Mouse (Mus musculus): ENCODE measurements around the gene Trim68. TPM values are rescaled to one million over a fixed set of nuclear protein-coding genes. Genes with fewer than 3 reads are reported as not detected.
"Not testable (repeated sequence)": the region's sequence is repeated elsewhere in the genome, so short reads cannot be mapped to it uniquely, and the experiment has no call there.

Gene Trim68
- polyA plus RNA-seq, 1 experiment from 2014 or later = 8.1 TPM

DNA sequence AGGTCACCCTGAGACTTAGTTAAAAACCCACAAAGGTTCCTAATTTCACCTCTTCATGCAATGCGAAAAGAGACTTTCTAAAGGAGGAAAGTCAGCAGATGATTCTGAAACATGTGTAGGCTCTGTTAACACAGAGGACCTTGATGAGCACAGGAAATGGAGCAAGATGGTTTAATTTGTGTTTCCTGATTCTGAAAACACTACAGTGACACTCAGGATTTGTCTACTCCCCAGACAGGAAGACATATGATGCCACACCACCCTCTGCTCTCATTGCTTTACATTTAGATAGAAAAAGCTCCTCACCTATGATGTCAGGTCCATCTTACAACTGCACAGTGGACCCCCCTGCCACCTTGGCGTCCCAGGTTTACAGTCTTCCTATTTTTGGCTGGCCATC is 10.9 kb downstream of the Trim68 start:
- H3K36me3 ChIP-seq (ENCODE audit: control insufficient read depth, insufficient read depth, low read length) = no peaks in the 10 kb centered on the region
- H3K4me1 ChIP-seq (ENCODE audit: control insufficient read depth, insufficient read depth, low read length) = no peaks in the 10 kb centered on the region
- WGBS = 84% methylated on average over 2 of the region's 2 CpGs
- H3K4me2 ChIP-seq (ENCODE audit: low read length) = no peak overlapping the region
- H3K9me3 ChIP-seq (ENCODE audit: control insufficient read depth, low read length) = no peaks in the 10 kb centered on the region
- no peak overlapping the region for H3K27ac ChIP-seq (replicated peaks; ENCODE audit: low read depth, low read length)
- no peak for DNase-seq
- H3K27me3 ChIP-seq (ENCODE audit: control insufficient read depth, insufficient read depth, low read length) = no peaks in the 10 kb centered on the region
- H3K9ac ChIP-seq (replicated peaks; ENCODE audit: low read length) = no peak overlapping the region
- no peak overlapping the region for H3K4me3 ChIP-seq (replicated peaks; ENCODE audit: low read depth, low read length)
- ATAC-seq (ENCODE audit: low FRiP score, low TSS enrichment) = no peak

DNA sequence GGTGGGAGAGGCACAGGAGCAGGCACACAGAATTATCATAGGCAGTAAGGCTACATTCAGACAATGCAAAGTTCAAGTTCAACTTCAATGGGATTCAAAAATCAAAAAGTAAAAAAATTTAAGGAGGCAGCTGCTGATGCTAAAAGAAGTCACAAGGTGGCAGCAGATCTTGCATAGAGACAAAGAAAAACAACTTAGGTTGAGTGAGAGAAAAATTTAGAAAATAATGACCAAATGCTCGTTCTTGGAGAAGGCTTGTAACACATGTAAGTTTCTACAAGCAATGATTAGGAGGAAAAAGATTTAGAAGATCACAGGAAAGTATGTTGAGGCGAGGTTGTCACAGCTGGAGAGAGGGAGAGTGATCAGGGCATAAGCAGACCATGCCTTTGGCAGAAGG is 21.7 kb downstream of the Trim68 start:
- ATAC-seq (ENCODE audit: low FRiP score, low TSS enrichment) (no peak), DNase-seq (peak; percentile 66)
- Histone ChIP-seq H3K9me3 (ENCODE audit: control insufficient read depth, low read length) (no peaks in the 10 kb centered on the region), H3K4me3 (replicated peaks; ENCODE audit: low read depth, low read length) (no peak overlapping the region), H3K4me1 (ENCODE audit: control insufficient read depth, insufficient read depth, low read length) (no peaks in the 10 kb centered on the region), H3K4me2 (ENCODE audit: low read length) (no peak overlapping the region), H3K27ac (replicated peaks; ENCODE audit: low read depth, low read length) (no peak overlapping the region), H3K36me3 (ENCODE audit: control insufficient read depth, insufficient read depth, low read length) (no peaks in the 10 kb centered on the region), H3K9ac (replicated peaks; ENCODE audit: low read length) (no peak overlapping the region), H3K27me3 (ENCODE audit: control insufficient read depth, insufficient read depth, low read length) (no peaks in the 10 kb centered on the region)
- 45% methylated on average over 2 of the region's 2 CpGs for WGBS

DNA sequence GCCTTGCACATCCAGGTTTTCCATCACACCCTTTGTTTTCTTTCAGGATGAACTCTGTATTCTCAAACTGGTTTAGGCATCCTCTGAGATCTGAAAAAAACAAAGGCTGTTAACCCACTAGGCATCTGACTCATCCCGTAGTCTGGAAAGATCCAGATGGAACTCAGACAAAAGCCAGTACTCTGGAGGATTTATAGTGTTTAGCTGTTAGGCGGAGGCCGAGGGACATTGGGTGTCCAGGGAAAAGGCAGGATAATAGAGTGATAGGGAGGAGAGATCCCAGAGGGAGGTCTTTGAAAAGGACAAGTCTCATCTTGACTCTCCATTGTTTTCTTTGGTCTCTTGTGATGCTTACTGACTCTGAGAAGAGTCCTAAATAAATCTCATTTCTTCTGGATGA is 22.5 kb downstream of the Trim68 start, which contains the start of gene Olfr556:
Gene Olfr556, plus strand, starts transcription at position 301 of the 400 bp plus-strand sequence.
- Histone ChIP-seq H3K4me1 (ENCODE audit: control insufficient read depth, insufficient read depth, low read length) (no peaks in the 10 kb centered on the region), H3K9me3 (ENCODE audit: control insufficient read depth, low read length) (no peaks in the 10 kb centered on the region), H3K27me3 (ENCODE audit: control insufficient read depth, insufficient read depth, low read length) (no peaks in the 10 kb centered on the region), H3K4me3 (replicated peaks; ENCODE audit: low read depth, low read length) (no peak within 1 kb of the TSS), H3K36me3 (ENCODE audit: control insufficient read depth, insufficient read depth, low read length) (no peaks in the 10 kb centered on the region), H3K27ac (replicated peaks; ENCODE audit: low read depth, low read length) (no peak within 1 kb of the TSS), H3K9ac (replicated peaks; ENCODE audit: low read length) (no peak within 1 kb of the TSS), H3K4me2 (ENCODE audit: low read length) (no peak within 1 kb of the TSS)
- WGBS = 32% methylated on average over 3 of the region's 3 CpGs
- ATAC-seq (ENCODE audit: low FRiP score, low TSS enrichment) (no peak), DNase-seq (no peak)

DNA sequence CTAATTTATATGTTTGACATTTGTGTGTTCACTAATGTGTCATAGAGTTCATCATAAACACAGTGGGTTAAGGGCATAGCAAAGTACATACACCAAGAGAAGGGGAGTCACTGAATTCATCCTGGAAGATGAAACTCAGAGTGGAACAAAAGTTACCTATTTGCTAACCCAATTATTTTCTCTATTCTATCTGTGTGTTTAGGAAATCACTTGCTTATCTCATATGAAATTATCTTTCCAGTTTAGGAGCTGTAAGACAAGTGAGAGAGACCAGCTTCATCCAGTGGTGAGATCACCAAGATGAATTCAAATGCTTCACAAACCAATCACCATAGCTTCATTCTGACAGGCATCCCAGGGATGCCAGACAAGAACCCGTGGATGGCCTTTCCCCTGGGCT is 28.6 kb downstream of the Trim68 start, which contains the start of gene Olfr555:
Gene Olfr555, plus strand, starts transcription at position 301 of the 400 bp plus-strand sequence.
- no peaks in the 10 kb centered on the region for H3K27me3 ChIP-seq (ENCODE audit: control insufficient read depth, insufficient read depth, low read length)
- no peaks in the 10 kb centered on the region for H3K4me1 ChIP-seq (ENCODE audit: control insufficient read depth, insufficient read depth, low read length)
- no peak within 1 kb of the TSS for H3K27ac ChIP-seq (replicated peaks; ENCODE audit: low read depth, low read length)
- H3K36me3 ChIP-seq (ENCODE audit: control insufficient read depth, insufficient read depth, low read length) = no peaks in the 10 kb centered on the region
- WGBS = 73% methylated on average over 1 of the region's 1 CpGs
- ATAC-seq (ENCODE audit: low FRiP score, low TSS enrichment) = no peak
- no peak within 1 kb of the TSS for H3K4me2 ChIP-seq (ENCODE audit: low read length)
- H3K4me3 ChIP-seq (replicated peaks; ENCODE audit: low read depth, low read length) = no peak within 1 kb of the TSS
- no peaks in the 10 kb centered on the region for H3K9me3 ChIP-seq (ENCODE audit: control insufficient read depth, low read length)
- H3K9ac ChIP-seq (replicated peaks; ENCODE audit: low read length) = no peak within 1 kb of the TSS
- no peak for DNase-seq

DNA sequence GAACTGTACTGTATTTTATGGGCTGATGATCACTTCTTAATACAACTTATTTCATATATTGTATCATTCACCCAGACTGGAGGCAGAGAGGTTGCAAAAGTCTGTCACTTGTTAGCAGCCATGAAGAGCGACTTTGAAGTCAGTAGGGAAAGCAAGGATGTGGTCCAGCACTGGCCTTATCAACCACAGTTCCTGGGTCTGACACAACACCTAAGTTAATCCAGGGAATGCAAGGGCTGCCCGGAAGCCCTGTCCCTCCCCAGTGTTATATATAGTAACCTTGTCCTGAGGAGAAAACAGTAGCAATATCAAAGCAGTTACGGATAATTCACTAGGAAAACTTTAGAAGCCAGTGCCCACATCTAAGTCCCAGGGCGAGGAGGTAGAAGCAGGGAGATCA is 42.2 kb downstream of the Trim68 start:
- WGBS = 85% methylated on average over 4 of the region's 4 CpGs
- H3K36me3 ChIP-seq (ENCODE audit: control insufficient read depth, insufficient read depth, low read length); H3K4me1 ChIP-seq (ENCODE audit: control insufficient read depth, insufficient read depth, low read length); H3K9ac ChIP-seq (replicated peaks; ENCODE audit: low read length); ATAC-seq (ENCODE audit: low FRiP score, low TSS enrichment); H3K9me3 ChIP-seq (ENCODE audit: control insufficient read depth, low read length); H3K4me3 ChIP-seq (replicated peaks; ENCODE audit: low read depth, low read length); H3K27me3 ChIP-seq (ENCODE audit: control insufficient read depth, insufficient read depth, low read length); DNase-seq; H3K27ac ChIP-seq (replicated peaks; ENCODE audit: low read depth, low read length); H3K4me2 ChIP-seq (ENCODE audit: low read length): not testable (repeated sequence)

DNA sequence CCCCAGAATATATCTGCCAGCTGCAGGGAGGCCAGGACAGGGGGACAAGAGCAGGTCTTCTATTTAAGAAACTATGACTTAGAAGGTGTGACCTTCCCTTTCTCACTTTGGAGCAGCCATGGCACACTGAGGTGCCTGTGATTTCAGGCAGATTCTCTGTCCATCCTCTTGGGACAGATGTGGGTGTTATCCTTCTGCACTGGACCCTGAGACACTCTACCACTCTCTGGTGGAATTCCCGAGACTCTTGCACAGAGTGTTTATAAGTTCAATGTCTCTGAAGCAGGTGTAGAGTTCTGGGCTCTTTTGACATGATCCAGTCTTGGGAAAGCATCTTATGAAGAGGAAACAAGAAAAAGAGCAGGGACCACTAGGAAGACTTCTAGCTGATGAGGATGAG is 49.0 kb downstream of the Trim68 start, which contains the start of gene Olfr554:
Gene Olfr554, plus strand, starts transcription at position 301 of the 400 bp plus-strand sequence.
- Histone ChIP-seq H3K4me3 (replicated peaks; ENCODE audit: low read depth, low read length) (no peak within 1 kb of the TSS), H3K36me3 (ENCODE audit: control insufficient read depth, insufficient read depth, low read length) (no peaks in the 10 kb centered on the region), H3K27me3 (ENCODE audit: control insufficient read depth, insufficient read depth, low read length) (no peaks in the 10 kb centered on the region), H3K4me1 (ENCODE audit: control insufficient read depth, insufficient read depth, low read length) (no peaks in the 10 kb centered on the region), H3K4me2 (ENCODE audit: low read length) (no peak within 1 kb of the TSS), H3K9ac (replicated peaks; ENCODE audit: low read length) (no peak within 1 kb of the TSS), H3K27ac (replicated peaks; ENCODE audit: low read depth, low read length) (no peak within 1 kb of the TSS), H3K9me3 (ENCODE audit: control insufficient read depth, low read length) (no peaks in the 10 kb centered on the region)
- 84% methylated on average over 1 of the region's 1 CpGs for WGBS
- DNase-seq = no peak
- no peak for ATAC-seq (ENCODE audit: low FRiP score, low TSS enrichment)

DNA sequence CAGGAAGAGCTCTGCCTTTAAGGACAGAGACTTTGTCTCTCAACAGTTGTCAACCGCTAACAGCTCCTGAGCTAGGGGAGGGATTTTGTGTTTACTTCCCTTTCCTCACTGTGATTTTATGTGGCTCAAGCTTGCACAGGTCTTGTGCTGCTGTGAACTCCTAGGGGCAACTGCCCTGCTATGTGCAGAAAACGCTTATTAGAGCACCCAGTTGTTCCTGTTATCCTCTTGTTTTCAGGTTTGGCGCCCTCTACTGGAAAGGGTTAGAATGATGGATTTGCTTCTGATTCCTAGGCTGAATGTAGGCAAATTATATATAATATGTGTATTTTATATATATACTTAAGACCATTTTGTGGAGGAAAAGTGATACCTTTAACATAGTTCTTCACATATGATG is 50.5 kb downstream of the Trim68 start:
- WGBS = 29% methylated on average over 3 of the region's 3 CpGs
- Histone ChIP-seq H3K27ac (replicated peaks; ENCODE audit: low read depth, low read length) (no peak overlapping the region), H3K4me1 (ENCODE audit: control insufficient read depth, insufficient read depth, low read length) (no peaks in the 10 kb centered on the region), H3K27me3 (ENCODE audit: control insufficient read depth, insufficient read depth, low read length) (no peaks in the 10 kb centered on the region), H3K4me2 (ENCODE audit: low read length) (no peak overlapping the region), H3K9ac (replicated peaks; ENCODE audit: low read length) (no peak overlapping the region), H3K9me3 (ENCODE audit: control insufficient read depth, low read length) (no peaks in the 10 kb centered on the region), H3K4me3 (replicated peaks; ENCODE audit: low read depth, low read length) (no peak overlapping the region), H3K36me3 (ENCODE audit: control insufficient read depth, insufficient read depth, low read length) (no peaks in the 10 kb centered on the region)
- DNase-seq (peak; percentile 56), ATAC-seq (ENCODE audit: low FRiP score, low TSS enrichment) (no peak)

Other genes with a start within 250 kb of the Trim68 start
- 36.2 and 65.9 TPM in 2 replicates for gene Rrm1, start 245.6 kb downstream of the Trim68 start, polyA plus RNA-seq (2014; fragmentation: Nextera tagmentation; extraction: Ambion mirVana)
- gene Olfr543, start 205.6 kb downstream of the Trim68 start, polyA plus RNA-seq (2014; fragmentation: Nextera tagmentation; extraction: Ambion mirVana) = 0.61 and 0.74 TPM in 2 replicates
- gene Olfr544, start 199.0 kb downstream of the Trim68 start, polyA plus RNA-seq (2014; fragmentation: Nextera tagmentation; extraction: Ambion mirVana) = 0.14 and 0.22 TPM in 2 replicates
- 0.20 TPM in 1 of 2 replicates, not detected in the other for gene Olfr545, start 187.8 kb downstream of the Trim68 start, polyA plus RNA-seq (2014; fragmentation: Nextera tagmentation; extraction: Ambion mirVana)
- not detected in 2 replicates for gene Olfr547, start 152.6 kb downstream of the Trim68 start, polyA plus RNA-seq (2014; fragmentation: Nextera tagmentation; extraction: Ambion mirVana)
- not detected in 2 replicates for gene Olfr548-ps1, start 146.4 kb downstream of the Trim68 start, polyA plus RNA-seq (2014; fragmentation: Nextera tagmentation; extraction: Ambion mirVana)
- not detected in 2 replicates for gene Olfr549, start 137.5 kb downstream of the Trim68 start, polyA plus RNA-seq (2014; fragmentation: Nextera tagmentation; extraction: Ambion mirVana)
- 0.61 TPM in 1 of 2 replicates, not detected in the other for gene Trim21, start 121.8 kb downstream of the Trim68 start, polyA plus RNA-seq (2014; fragmentation: Nextera tagmentation; extraction: Ambion mirVana)
- not detected in 2 replicates for gene Olfr550, start 115.9 kb downstream of the Trim68 start, polyA plus RNA-seq (2014; fragmentation: Nextera tagmentation; extraction: Ambion mirVana)
- not detected in 2 replicates for gene Olfr551, start 95.4 kb downstream of the Trim68 start, polyA plus RNA-seq (2014; fragmentation: Nextera tagmentation; extraction: Ambion mirVana)
- not detected in 2 replicates for gene Olfr552, start 89.6 kb downstream of the Trim68 start, polyA plus RNA-seq (2014; fragmentation: Nextera tagmentation; extraction: Ambion mirVana)
- gene Olfr553, start 69.1 kb downstream of the Trim68 start, polyA plus RNA-seq (2014; fragmentation: Nextera tagmentation; extraction: Ambion mirVana) = not detected in 2 replicates
- not detected in 2 replicates for gene Olfr554, start 48.9 kb downstream of the Trim68 start, polyA plus RNA-seq (2014; fragmentation: Nextera tagmentation; extraction: Ambion mirVana)
- not detected in 2 replicates for gene Olfr555, start 28.5 kb downstream of the Trim68 start, polyA plus RNA-seq (2014; fragmentation: Nextera tagmentation; extraction: Ambion mirVana)
- gene Olfr556, start 22.4 kb downstream of the Trim68 start, polyA plus RNA-seq (2014; fragmentation: Nextera tagmentation; extraction: Ambion mirVana) = not detected in 2 replicates
- not detected in 2 replicates for gene Olfr557, start 8.6 kb upstream of the Trim68 start, polyA plus RNA-seq (2014; fragmentation: Nextera tagmentation; extraction: Ambion mirVana)
- not detected in 2 replicates for gene Olfr558, start 14.9 kb upstream of the Trim68 start, polyA plus RNA-seq (2014; fragmentation: Nextera tagmentation; extraction: Ambion mirVana)
- not detected in 2 replicates for gene Olfr33, start 31.7 kb upstream of the Trim68 start, polyA plus RNA-seq (2014; fragmentation: Nextera tagmentation; extraction: Ambion mirVana)
- not detected in 2 replicates for gene Olfr559, start 40.2 kb upstream of the Trim68 start, polyA plus RNA-seq (2014; fragmentation: Nextera tagmentation; extraction: Ambion mirVana)
- gene Olfr560, start 72.0 kb upstream of the Trim68 start, polyA plus RNA-seq (2014; fragmentation: Nextera tagmentation; extraction: Ambion mirVana) = not detected in 2 replicates
- gene Olfr78, start 72.1 kb upstream of the Trim68 start, polyA plus RNA-seq (2014; fragmentation: Nextera tagmentation; extraction: Ambion mirVana) = not detected in 2 replicates
- not detected in 2 replicates for gene Olfr561, start 83.9 kb upstream of the Trim68 start, polyA plus RNA-seq (2014; fragmentation: Nextera tagmentation; extraction: Ambion mirVana)
- gene Olfr564, start 116.2 kb upstream of the Trim68 start, polyA plus RNA-seq (2014; fragmentation: Nextera tagmentation; extraction: Ambion mirVana) = not detected in 2 replicates
- gene Olfr566, start 171.4 kb upstream of the Trim68 start, polyA plus RNA-seq (2014; fragmentation: Nextera tagmentation; extraction: Ambion mirVana) = not detected in 2 replicates
- not detected in 2 replicates for gene Olfr568, start 189.8 kb upstream of the Trim68 start, polyA plus RNA-seq (2014; fragmentation: Nextera tagmentation; extraction: Ambion mirVana)
- not detected in 2 replicates for gene Olfr569, start 203.6 kb upstream of the Trim68 start, polyA plus RNA-seq (2014; fragmentation: Nextera tagmentation; extraction: Ambion mirVana)
- gene Olfr570, start 207.2 kb upstream of the Trim68 start, polyA plus RNA-seq (2014; fragmentation: Nextera tagmentation; extraction: Ambion mirVana) = not detected in 2 replicates
- not detected in 2 replicates for gene Olfr571, start 230.2 kb upstream of the Trim68 start, polyA plus RNA-seq (2014; fragmentation: Nextera tagmentation; extraction: Ambion mirVana)
- not detected in 2 replicates for gene Olfr572, start 237.1 kb upstream of the Trim68 start, polyA plus RNA-seq (2014; fragmentation: Nextera tagmentation; extraction: Ambion mirVana)

Measured in midbrain, embryonic 14.5 days (tissue).